Mouse (Mus musculus): ENCODE measurements around the gene Grap. TPM values are rescaled to one million over a fixed set of nuclear protein-coding genes. Genes with fewer than 3 reads are reported as not detected.

Grap gene
- 4.9 and 5.9 TPM in 2 replicates for polyA plus RNA-seq (2012; rRNA removed)

GRCm38 (mm10) chr11:61652686-61653447, at the start of gene Grap:
Gene Grap, plus strand, starts transcription at chr11:61653265.

GRCm38 (mm10) chr11:61683907-61684731, 31.1 kb downstream of the Grap start, which contains the start of gene Fam83g:
Gene Fam83g, plus strand, starts transcription at chr11:61684091.

GRCm38 (mm10) chr11:61720636-61721035, 67.6 kb downstream of the Grap start, which contains the start of gene Slc5a10:
Gene Slc5a10, minus strand, starts transcription at chr11:61720826.

Other genes starting within 250 kb of the Grap start
- 1.2 TPM in 2 replicates for gene Rnf112, start 199.1 kb upstream of the Grap start, polyA plus RNA-seq (2012; rRNA removed)
- 147 and 156 TPM in 2 replicates for gene Mfap4, start 167.8 kb upstream of the Grap start, polyA plus RNA-seq (2012; rRNA removed)
- gene Mapk7, start 158.9 kb upstream of the Grap start, polyA plus RNA-seq (2012; rRNA removed): 27.4 and 29.0 TPM in 2 replicates
- gene B9d1, start 148.1 kb upstream of the Grap start, polyA plus RNA-seq (2012; rRNA removed): 14.2 and 22.8 TPM in 2 replicates
- 19.4 and 20.3 TPM in 2 replicates for gene Epn2, start 73.6 kb upstream of the Grap start, polyA plus RNA-seq (2012; rRNA removed)
- gene Fam83g, start 30.8 kb downstream of the Grap start, polyA plus RNA-seq (2012; rRNA removed): 19.0 and 22.9 TPM in 2 replicates
- gene Slc5a10, start 67.6 kb downstream of the Grap start, polyA plus RNA-seq (2012; rRNA removed): 0.10 TPM in 1 of 2 replicates, not detected in the other
- 9.3 and 11.3 TPM in 2 replicates for gene Prpsap2, start 108.8 kb downstream of the Grap start, polyA plus RNA-seq (2012; rRNA removed)
- gene Ulk2, start 201.8 kb downstream of the Grap start, polyA plus RNA-seq (2012; rRNA removed): 24.3 and 33.4 TPM in 2 replicates